Mouse (Mus musculus) limb, embryonic 15.5 days (tissue): ENCODE measurements around the gene Synpo2l. TPM values are rescaled to one million over a fixed set of nuclear protein-coding genes. Genes with fewer than 3 reads are reported as not detected.

Experiments
- ATAC-seq: fragments of 200-750 bp; cut with Nextera tagmentation; 2 replicates; pipeline ENCODE4 v1.8.0; 2017; ENCODE audit warnings: low read depth, moderate TSS enrichment; ENCODE audit not compliant: insufficient number of reproducible peaks, low FRiP score, low TSS enrichment
- H3K27ac ChIP-seq: fragments of 300-500 bp; sonication (generic); 2 replicates; pipeline ENCODE4 v1.5.1; 2015; ENCODE audit warnings: moderate library complexity, mild to moderate bottlenecking, inconsistent platforms
- H3K27me3 ChIP-seq: fragments of 300-500 bp; sonication (generic); 2 replicates; pipeline ENCODE4 v1.6.1; 2015; ENCODE audit warnings: inconsistent platforms
- H3K36me3 ChIP-seq: fragments of 300-500 bp; sonication (generic); 2 replicates; pipeline ENCODE4 v1.6.1; 2015; ENCODE audit warnings: inconsistent platforms
- H3K4me1 ChIP-seq: fragments of 300-500 bp; sonication (generic); 2 replicates; pipeline ENCODE4 v1.6.1; 2015; ENCODE audit warnings: inconsistent platforms
- H3K4me2 ChIP-seq: fragments of 300-500 bp; sonication (generic); 2 replicates; pipeline ENCODE4 v1.6.1; 2015; ENCODE audit warnings: mild to moderate bottlenecking, inconsistent platforms
- H3K4me3 ChIP-seq: fragments of 300-500 bp; sonication (generic); 2 replicates; pipeline ENCODE4 v1.5.1; 2015; ENCODE audit warnings: mild to moderate bottlenecking, inconsistent platforms
- H3K9ac ChIP-seq: fragments of 300-500 bp; sonication (generic); 2 replicates; pipeline ENCODE4 v1.6.1; 2015; ENCODE audit warnings: inconsistent platforms
- H3K9me3 ChIP-seq: fragments of 300-500 bp; sonication (generic); 2 replicates; pipeline ENCODE4 v1.6.1; 2016; ENCODE audit warnings: inconsistent platforms
- WGBS: fragments of 180-500 bp; shearing (Covaris S2); methylation state at CpG from one replicate; pipeline ENCODE4 v1.1.7; 2015; 5-methylcytosine and 5-hydroxymethylcytosine counted together
- polyA plus RNA-seq: library from polyadenylated mRNA; unstranded; fragments of >200 nt; fragmentation: Nextera tagmentation; extraction: Ambion mirVana; gene quantifications from 2 replicates; pipeline ENCODE4 v1.2.1, GENCODE M21; 2015

Gene Synpo2l
- polyA plus RNA-seq, 1 experiment from 2014 or later: 20.6 TPM

DNA sequence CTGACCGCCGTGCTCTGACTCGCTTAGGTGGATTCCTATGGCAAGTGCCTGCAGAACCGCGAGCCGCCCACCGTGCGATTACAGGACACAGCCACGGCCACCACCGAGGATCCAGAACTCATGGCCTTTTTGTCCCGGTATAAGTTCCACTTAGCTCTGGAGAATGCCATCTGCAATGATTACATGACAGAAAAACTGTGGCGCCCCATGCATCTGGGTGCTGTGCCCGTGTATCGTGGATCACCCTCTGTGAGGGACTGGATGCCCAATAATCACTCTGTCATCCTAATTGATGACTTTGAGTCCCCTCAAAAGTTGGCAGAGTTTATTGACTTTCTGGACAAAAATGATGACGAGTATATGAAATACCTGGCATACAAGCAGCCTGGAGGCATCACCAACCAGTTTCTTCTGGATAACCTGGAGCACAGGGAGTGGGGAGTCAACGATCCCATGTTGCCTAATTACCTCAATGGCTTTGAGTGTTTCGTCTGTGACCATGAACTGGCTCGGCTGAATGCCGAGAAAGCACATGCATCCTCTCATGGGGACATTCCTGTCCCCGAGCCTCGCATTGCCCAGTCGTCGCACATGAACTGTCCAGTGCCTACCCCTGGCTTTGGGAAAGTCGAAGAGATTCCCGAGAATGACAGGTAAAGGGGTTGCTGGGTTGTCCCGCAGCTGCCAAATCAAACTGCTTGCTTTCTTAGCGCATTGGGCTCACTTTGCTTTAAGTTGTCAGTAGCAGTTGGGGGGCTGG lies 27.8 kb upstream of the Synpo2l start:
- H3K4me3 ChIP-seq: peak overlapping the region; percentile 96
- peak overlapping the region; percentile 98 for H3K27ac ChIP-seq
- peak overlapping the region; percentile 98 for H3K9ac ChIP-seq
- peak overlapping the region; percentile 69 for H3K4me2 ChIP-seq
- peaks cover 49% of the 10 kb centered on the region for H3K36me3 ChIP-seq
- WGBS: 11% methylated on average over 27 of the region's 27 CpGs
- no peaks in the 10 kb centered on the region for H3K9me3 ChIP-seq
- peaks cover 40% of the 10 kb centered on the region for H3K4me1 ChIP-seq
- H3K27me3 ChIP-seq: no peaks in the 10 kb centered on the region
- ATAC-seq: no peak

DNA sequence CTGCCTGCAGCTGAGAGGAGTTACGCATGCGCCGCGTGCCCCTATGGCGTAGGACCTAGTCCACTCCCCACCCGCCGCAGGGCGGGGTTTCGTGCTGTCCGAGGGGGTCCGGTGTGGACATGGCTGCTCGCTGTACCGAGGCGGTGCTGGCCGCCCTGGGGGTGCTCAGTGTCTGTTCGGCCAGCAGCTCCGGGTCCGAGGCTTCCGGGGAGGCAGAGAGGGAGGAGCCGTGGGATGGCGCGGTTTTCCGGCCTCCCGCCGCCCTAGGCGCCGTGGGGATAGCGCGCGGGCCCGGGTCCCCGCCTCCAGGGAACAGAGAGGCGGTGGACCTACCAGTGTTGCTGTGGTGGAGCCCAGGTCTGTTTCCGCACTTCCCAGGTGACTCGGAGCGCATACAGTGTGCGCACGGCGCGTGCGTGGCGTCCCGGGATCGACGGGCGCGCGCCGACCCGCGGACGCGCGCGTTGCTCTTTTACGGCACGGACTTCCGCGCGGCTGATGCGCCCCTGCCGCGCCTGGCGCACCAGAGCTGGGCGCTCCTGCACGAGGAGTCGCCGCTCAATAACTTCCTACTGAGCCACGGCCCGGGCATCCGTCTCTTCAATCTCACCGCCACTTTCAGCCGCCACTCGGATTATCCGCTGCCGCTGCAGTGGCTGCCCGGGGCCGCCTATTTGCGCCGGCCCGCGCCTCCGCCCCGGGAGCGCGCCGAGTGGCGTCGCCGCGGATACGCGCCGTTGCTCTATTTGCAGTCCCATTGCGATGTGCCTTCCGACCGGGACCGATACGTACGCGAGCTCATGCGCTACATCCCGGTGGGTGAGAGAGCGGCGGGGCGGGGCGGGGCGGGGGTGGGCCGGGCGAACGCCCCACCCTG lies 27.0 kb upstream of the Synpo2l start, which contains the start of gene Fut11:
Gene Fut11, plus strand, starts transcription at position 85 of the 877 bp plus-strand sequence.
- Histone ChIP-seq H3K27me3 (no peaks in the 10 kb centered on the region), H3K4me3 (peak within 1 kb of the TSS; percentile 96), H3K36me3 (peaks cover 53% of the 10 kb centered on the region), H3K9me3 (no peaks in the 10 kb centered on the region), H3K9ac (peak within 1 kb of the TSS; percentile 98), H3K27ac (peak within 1 kb of the TSS; percentile 98), H3K4me1 (peaks cover 36% of the 10 kb centered on the region), H3K4me2 (peak within 1 kb of the TSS; percentile 69)
- WGBS: under 1% methylated on average over 111 of the region's 111 CpGs
- peak; percentile 87 for ATAC-seq

DNA sequence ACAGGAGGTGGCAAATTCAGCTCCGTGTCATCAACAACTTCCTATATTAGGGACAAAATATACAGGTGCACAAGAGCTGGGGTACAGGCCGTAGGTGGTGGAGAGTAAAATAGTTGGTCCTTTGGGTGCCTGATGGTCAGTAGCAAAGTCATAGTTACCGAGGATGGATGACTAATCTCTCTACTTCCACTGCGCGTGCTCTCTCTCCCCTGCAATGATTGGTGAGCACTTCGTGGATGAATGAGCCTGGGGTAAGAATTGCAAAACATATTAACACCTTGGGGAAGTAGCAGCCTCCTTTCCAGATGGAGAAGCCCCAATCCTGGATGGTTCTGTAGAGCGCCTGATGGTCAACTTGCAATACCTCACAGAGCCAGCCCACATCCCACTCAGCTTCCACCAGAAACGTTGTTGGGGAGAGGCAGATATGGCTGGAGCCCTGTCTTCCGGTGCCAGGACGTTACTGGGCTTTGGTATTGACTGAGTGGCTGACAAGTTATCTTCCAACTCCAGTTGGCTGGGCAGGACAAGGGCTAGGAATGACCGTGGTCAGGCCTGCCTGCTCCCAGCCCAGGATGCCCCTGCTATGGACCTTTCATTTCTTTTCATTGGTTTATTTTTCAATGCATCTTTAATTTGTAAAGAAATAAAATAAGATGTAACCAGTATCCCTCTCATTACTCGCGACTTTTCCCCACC lies 26.2 kb upstream of the Synpo2l start:
- H3K4me3 ChIP-seq: peak overlapping the region; percentile 96
- H3K9me3 ChIP-seq: no peaks in the 10 kb centered on the region
- no peaks in the 10 kb centered on the region for H3K27me3 ChIP-seq
- peak overlapping the region; percentile 30; the same call in 1 of the 2 replicates for H3K27ac ChIP-seq
- H3K4me1 ChIP-seq: peaks cover 33% of the 10 kb centered on the region
- H3K9ac ChIP-seq: 0 out of 2 replicates have a peak overlapping the region, but pooled peaks have one; percentile 98
- peak overlapping the region; percentile 69 for H3K4me2 ChIP-seq
- 0 out of 2 replicates have a peak, but pooled peaks have one; percentile 22 for ATAC-seq
- peaks cover 61% of the 10 kb centered on the region for H3K36me3 ChIP-seq
- 50% methylated on average over 13 of the region's 13 CpGs for WGBS

DNA sequence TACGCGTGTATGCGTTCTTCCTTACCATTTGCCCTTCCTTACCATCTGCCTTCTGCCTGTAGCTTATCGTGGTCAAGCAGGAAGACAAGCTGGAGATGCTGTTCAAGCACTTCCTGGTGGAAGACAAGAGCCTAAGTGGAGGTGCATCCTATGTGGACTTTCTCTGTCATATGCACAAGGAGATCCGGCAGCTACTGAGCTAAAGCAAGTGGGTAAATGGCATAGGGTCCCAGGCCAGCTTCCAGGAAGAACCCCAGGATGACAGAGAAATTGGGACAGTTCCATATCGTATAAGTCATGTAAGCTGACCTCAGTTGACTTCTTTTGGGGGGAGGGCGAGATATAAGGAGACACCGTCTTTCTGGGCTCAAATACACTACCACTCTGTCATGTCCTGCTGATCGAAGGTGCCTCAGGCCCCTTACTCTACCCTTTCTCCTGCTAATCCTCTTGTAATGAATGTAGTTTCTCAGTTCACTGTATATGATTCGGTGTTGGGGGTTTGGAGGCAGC lies 25.5 kb upstream of the Synpo2l start:
- H3K9ac ChIP-seq: no peak overlapping the region
- H3K27ac ChIP-seq: 0 out of 2 replicates have a peak overlapping the region, but pooled peaks have one; percentile 30
- no peaks in the 10 kb centered on the region for H3K27me3 ChIP-seq
- no peaks in the 10 kb centered on the region for H3K9me3 ChIP-seq
- no peak overlapping the region for H3K4me2 ChIP-seq
- no peak for ATAC-seq
- no peak overlapping the region for H3K4me3 ChIP-seq
- peaks cover 62% of the 10 kb centered on the region for H3K36me3 ChIP-seq
- peaks cover 30% of the 10 kb centered on the region for H3K4me1 ChIP-seq
- WGBS: 95% methylated on average over 10 of the region's 10 CpGs

DNA sequence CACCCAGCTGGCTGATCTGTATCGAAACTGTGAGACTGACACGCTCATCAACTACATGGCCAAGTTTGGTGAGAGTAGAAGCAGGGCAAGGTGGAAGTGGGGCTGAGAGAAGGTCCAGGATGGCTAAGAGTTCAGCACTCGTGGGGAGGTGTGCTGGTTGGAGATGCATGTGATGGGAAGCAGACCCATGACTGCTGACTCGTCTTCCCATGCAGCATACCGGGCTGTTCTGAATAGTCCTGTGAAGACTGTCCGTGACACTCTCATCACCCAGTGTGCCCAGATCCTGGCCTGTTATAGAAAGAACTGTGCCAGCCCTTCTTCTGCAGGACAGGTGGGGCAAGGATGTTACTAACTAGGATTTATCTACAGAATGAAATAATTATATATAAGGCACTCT lies 23.6 kb upstream of the Synpo2l start:
- ATAC-seq: no peak
- Histone ChIP-seq H3K27me3 (no peaks in the 10 kb centered on the region), H3K4me2 (no peak overlapping the region), H3K9ac (no peak overlapping the region), H3K27ac (no peak overlapping the region), H3K4me3 (no peak overlapping the region), H3K36me3 (peaks cover 74% of the 10 kb centered on the region), H3K9me3 (no peaks in the 10 kb centered on the region), H3K4me1 (peaks cover 18% of the 10 kb centered on the region)
- WGBS: 90% methylated on average over 6 of the region's 6 CpGs

DNA sequence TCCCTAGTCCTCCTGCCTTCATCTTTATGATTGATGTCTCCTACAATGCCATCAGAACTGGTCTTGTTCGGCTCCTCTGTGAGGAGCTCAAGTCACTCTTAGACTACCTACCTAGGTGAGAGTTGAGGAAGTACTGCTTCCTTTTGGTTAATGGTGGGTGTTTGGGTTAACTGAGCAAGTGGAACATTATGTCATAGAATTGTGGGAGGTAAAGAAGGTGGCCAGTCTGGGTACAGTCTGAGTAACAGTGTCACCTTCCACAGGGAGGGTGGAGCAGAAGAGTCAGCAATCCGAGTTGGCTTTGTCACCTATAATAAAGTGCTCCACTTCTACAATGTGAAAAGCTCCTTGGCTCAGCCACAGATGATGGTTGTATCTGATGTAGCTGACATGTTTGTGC lies 20.9 kb upstream of the Synpo2l start:
- H3K4me1 ChIP-seq: 0 out of 2 replicates have a peak, but pooled peaks cover 2% of the 10 kb centered on the region
- no peak for ATAC-seq
- 85% methylated on average over 2 of the region's 2 CpGs for WGBS
- H3K36me3 ChIP-seq: peaks cover 98% of the 10 kb centered on the region
- H3K9me3 ChIP-seq: no peaks in the 10 kb centered on the region
- no peaks in the 10 kb centered on the region for H3K27me3 ChIP-seq
- no peak overlapping the region for H3K4me3 ChIP-seq
- H3K27ac ChIP-seq: no peak overlapping the region
- H3K9ac ChIP-seq: no peak overlapping the region
- H3K4me2 ChIP-seq: no peak overlapping the region

DNA sequence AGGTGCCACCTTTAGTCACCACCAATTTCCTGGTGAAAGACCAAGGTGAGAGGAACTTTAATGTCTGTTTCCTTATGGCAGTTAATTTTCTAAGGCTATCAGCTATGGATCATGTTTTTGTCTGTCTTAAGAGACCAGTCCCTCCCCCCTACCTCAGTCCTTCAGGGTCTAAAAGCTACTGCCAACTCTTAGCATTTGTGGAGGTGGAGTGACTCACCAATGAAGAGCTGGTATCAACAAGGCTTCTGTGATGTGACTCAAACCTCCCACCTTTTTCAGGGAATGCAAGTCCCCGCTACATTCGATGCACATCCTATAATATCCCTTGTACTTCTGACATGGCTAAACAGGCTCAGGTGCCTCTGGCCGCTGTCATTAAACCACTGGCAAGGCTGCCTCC lies 18.4 kb upstream of the Synpo2l start:
- WGBS: 97% methylated on average over 3 of the region's 3 CpGs
- no peaks in the 10 kb centered on the region for H3K9me3 ChIP-seq

DNA sequence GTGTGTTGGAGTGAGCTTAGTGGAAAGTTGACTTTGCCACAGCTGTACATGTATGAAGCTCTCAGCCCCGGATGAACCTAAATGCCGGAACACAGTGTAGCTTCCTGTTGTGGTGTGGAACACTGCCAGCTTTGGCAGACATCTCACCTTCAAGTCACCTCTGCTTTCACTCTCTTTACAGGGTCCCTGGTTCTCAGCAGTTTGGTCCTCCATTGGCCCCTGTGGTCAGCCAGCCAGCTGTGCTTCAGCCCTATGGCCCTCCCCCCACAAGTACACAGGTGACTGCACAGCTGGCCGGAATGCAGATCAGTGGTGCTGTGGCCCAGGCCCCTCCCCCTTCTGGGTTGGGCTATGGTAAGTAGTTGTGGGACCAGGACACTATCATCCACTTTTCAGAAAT lies 14.3 kb upstream of the Synpo2l start:
- no peak overlapping the region for H3K9ac ChIP-seq
- no peak overlapping the region for H3K4me2 ChIP-seq
- no peaks in the 10 kb centered on the region for H3K9me3 ChIP-seq
- no peak overlapping the region for H3K4me3 ChIP-seq
- H3K27ac ChIP-seq: no peak overlapping the region
- 61% methylated on average over 3 of the region's 3 CpGs for WGBS
- H3K4me1 ChIP-seq: no peaks in the 10 kb centered on the region
- H3K27me3 ChIP-seq: no peaks in the 10 kb centered on the region
- ATAC-seq: no peak
- peaks cover 99% of the 10 kb centered on the region for H3K36me3 ChIP-seq

More for the DNA sequence above, 18.4 kb upstream of the Synpo2l start:
- no peak overlapping the region for H3K4me2 ChIP-seq
- H3K27me3 ChIP-seq: no peaks in the 10 kb centered on the region
- no peak overlapping the region for H3K4me3 ChIP-seq
- no peak overlapping the region for H3K9ac ChIP-seq
- no peak for ATAC-seq
- H3K4me1 ChIP-seq: no peaks in the 10 kb centered on the region
- no peak overlapping the region for H3K27ac ChIP-seq
- H3K36me3 ChIP-seq: peaks cover 97% of the 10 kb centered on the region

DNA sequence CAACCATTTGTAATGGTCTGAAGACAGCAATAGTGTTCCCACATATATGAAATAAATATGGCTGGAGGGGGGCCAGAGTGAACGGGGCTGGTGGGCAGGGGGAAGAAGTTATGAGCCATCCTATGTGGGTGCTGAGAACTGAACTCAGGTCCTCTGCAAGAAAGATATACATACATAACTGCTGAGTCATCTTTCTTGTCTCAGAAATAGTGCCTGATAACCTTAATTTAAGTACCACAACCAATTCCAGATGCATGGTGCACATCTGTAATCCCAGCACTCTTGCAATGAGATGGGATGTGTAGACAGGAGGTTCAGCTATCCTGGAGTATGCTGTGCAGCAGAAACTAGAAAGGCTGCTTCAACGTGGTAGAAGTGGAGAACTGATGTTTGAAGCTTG lies 13.6 kb upstream of the Synpo2l start:
- H3K27ac ChIP-seq: no peak overlapping the region
- no peak overlapping the region for H3K9ac ChIP-seq
- no peaks in the 10 kb centered on the region; the same call in 1 of the 2 replicates for H3K4me1 ChIP-seq
- H3K4me2 ChIP-seq: no peak overlapping the region
- 90% methylated on average over 2 of the region's 2 CpGs for WGBS
- no peak for ATAC-seq
- peaks cover 98% of the 10 kb centered on the region for H3K36me3 ChIP-seq
- H3K4me3 ChIP-seq: no peak overlapping the region
- no peaks in the 10 kb centered on the region for H3K9me3 ChIP-seq
- H3K27me3 ChIP-seq: no peaks in the 10 kb centered on the region

DNA sequence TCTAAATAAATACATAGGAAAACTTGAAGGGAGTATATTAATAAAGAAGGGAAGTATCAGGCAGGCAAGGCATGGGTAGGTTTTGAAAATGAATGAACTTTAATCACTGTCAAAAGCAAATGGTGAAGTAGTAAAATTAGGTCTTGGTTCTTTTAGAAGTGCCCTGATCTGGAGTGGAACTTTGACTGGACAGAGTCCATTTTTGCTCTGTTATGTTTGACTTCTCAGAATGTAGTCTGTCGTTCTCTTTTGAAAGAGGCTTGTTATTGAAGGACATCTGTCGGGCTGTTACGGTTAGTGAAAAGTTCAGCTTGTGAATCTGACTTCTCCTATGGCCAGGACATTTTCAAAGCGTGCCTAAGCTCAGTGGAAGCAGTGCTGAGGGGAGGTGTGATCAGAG lies 9.8 kb upstream of the Synpo2l start:
- H3K4me3 ChIP-seq: no peak overlapping the region
- H3K27ac ChIP-seq: no peak overlapping the region
- H3K4me1 ChIP-seq: peaks cover 9% of the 10 kb centered on the region
- ATAC-seq: no peak
- 94% methylated on average over 4 of the region's 4 CpGs for WGBS
- no peak overlapping the region for H3K9ac ChIP-seq
- H3K9me3 ChIP-seq: no peaks in the 10 kb centered on the region
- H3K27me3 ChIP-seq: no peaks in the 10 kb centered on the region
- peaks cover 69% of the 10 kb centered on the region for H3K36me3 ChIP-seq
- no peak overlapping the region for H3K4me2 ChIP-seq

DNA sequence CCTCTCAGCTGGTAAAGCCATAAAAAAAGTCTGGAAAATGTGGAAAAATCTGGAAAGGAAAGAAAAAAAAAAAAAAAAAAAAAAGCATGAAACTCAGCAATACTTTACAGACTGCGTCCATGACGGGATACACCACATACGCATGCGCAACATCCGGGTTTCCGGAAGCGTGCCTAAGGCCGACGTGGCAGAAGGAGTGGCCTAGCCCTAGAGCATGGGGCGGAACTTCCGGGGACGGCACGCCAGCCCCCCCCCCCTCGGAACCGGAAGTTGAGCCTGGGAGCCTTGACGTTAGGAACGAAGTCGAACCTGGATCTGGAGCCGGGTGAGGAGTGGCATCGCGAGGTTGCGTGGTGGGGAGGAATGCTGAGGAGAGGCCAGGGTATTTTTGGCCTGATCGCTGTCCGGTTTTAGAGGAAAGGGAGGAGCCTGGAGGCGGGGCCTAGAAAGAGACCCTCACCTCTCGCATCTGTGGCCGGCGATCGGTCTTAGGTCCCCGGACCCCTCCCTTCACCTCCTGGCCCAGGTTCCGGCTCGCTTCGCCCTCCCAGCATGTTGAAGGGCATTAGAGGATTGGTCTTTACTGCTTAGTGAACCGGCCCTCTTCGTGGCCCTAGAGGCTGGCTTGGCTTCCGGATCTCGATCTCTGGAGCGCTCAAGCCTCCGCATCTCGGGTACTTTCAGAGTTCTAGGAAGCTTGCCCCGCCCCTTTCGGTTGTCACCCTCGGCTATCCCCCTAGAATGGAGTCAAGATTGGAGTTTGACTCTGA lies 6.1 kb upstream of the Synpo2l start, which contains the start of gene Sec24c:
Gene Sec24c, plus strand, starts transcription at position 245 of the 770 bp plus-strand sequence.
- under 1% methylated on average over 43 of the region's 43 CpGs for WGBS
- peak within 1 kb of the TSS; percentile 97 for H3K27ac ChIP-seq

More for the DNA sequence above, 6.1 kb upstream of the Synpo2l start, which contains the start of gene Sec24c:
- H3K27me3 ChIP-seq: no peaks in the 10 kb centered on the region
- H3K9me3 ChIP-seq: no peaks in the 10 kb centered on the region
- H3K4me1 ChIP-seq: peaks cover 9% of the 10 kb centered on the region
- peak; percentile 95 for ATAC-seq
- H3K4me2 ChIP-seq: peak within 1 kb of the TSS; percentile 59
- peaks cover 33% of the 10 kb centered on the region for H3K36me3 ChIP-seq
- peak within 1 kb of the TSS; percentile 75 for H3K9ac ChIP-seq
- H3K4me3 ChIP-seq: peak within 1 kb of the TSS; percentile 82
